Mouse (Mus musculus) megakaryocyte, embryonic 14.5 days (primary cell): ENCODE results near the gene Nid1. TPM values are rescaled to one million over a fixed set of nuclear protein-coding genes. Genes with fewer than 3 reads are reported as not detected.

Experiments used
- H3K27me3 ChIP-seq: replicated peaks from 2 replicates; pipeline ENCODE3; 2012; ENCODE audit warnings: inconsistent platforms
- H3K36me3 ChIP-seq: replicated peaks from 2 replicates; pipeline ENCODE3; 2012; ENCODE audit warnings: low read length, inconsistent platforms, mixed read lengths
- H3K4me1 ChIP-seq: 2 replicates; pipeline ENCODE4 v1.6.1; 2012; ENCODE audit warnings: inconsistent platforms
- H3K4me3 ChIP-seq: replicated peaks from 2 replicates; pipeline ENCODE3; 2012; ENCODE audit warnings: moderate library complexity, mild to moderate bottlenecking, inconsistent platforms
- H3K9me3 ChIP-seq: 2 replicates; pipeline ENCODE4 v1.6.1; 2012; ENCODE audit warnings: inconsistent platforms
- FLI1 ChIP-seq: IDR thresholded peaks from 2 replicates; pipeline ENCODE4 v1.6.1; 2012; ENCODE audit warnings: low read length, inconsistent platforms, mixed read lengths
- GATA1 ChIP-seq: IDR thresholded peaks from 3 replicates; pipeline ENCODE4 v1.6.1; 2012; ENCODE audit warnings: mixed read lengths, low read length, inconsistent platforms, borderline replicate concordance
- polyA plus RNA-seq: library from polyadenylated mRNA; stranded (reverse); fragments of >175 nt; gene quantifications from 2 replicates; pipeline ENCODE4 v1.2.3, GENCODE M21; 2012; ENCODE audit warnings: low replicate concordance; ENCODE audit not compliant: insufficient read depth

The Nid1 gene
- polyA plus RNA-seq, 1 experiment: not detected

DNA sequence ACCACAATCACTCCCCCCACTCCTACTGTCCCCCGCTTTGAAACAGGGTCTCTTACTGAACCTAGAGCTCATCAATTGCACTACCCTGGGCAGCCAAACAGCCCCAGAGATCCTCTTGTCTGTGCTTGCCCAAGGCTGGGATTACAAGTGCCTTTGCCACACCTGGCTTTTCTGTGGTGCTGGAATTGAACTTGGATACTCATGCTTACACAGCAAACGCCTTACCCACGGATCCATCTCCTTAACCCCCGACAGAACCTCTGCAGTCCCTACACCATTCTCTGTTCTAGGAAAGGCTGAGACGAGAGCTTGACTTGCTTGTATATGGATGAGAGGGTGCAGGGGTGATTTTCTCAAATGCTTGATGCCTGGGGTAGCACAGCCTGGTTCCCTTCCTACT, 67.7 kb downstream of the Nid1 start:
- no peaks in the 10 kb centered on the region for H3K9me3 ChIP-seq
- H3K4me1 ChIP-seq: no peaks in the 10 kb centered on the region
- H3K27me3 ChIP-seq: peaks cover 7% of the 10 kb centered on the region
- H3K36me3 ChIP-seq: no peaks in the 10 kb centered on the region
- TF ChIP-seq FLI1 (no peak), GATA1 (no peak)
- H3K4me3 ChIP-seq: no peak overlapping the region

DNA sequence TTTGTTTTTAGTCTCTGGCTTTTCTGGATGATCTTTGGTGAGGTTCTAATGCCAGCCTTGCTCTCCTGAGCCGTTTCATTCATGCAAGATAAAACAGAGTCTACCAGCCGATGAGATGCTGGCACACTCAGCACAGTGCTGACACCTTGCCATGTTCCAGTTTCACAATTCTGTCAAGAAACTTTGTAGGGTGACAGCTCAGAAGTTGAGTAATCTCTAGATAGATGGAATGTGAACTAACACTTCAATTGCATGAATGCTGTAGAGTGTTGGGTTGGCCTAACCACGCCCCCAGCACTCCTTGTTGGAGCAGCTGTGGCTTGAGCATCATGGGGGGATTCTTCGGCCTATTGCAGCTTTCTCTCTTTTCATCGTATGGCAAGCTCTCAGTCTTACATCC, 69.2 kb downstream of the Nid1 start:
- Histone ChIP-seq H3K4me1 (no peaks in the 10 kb centered on the region), H3K27me3 (peaks cover 7% of the 10 kb centered on the region), H3K4me3 (no peak overlapping the region), H3K36me3 (no peaks in the 10 kb centered on the region), H3K9me3 (no peaks in the 10 kb centered on the region)
- TF ChIP-seq FLI1: no peak
- no peak for TF ChIP-seq GATA1

DNA sequence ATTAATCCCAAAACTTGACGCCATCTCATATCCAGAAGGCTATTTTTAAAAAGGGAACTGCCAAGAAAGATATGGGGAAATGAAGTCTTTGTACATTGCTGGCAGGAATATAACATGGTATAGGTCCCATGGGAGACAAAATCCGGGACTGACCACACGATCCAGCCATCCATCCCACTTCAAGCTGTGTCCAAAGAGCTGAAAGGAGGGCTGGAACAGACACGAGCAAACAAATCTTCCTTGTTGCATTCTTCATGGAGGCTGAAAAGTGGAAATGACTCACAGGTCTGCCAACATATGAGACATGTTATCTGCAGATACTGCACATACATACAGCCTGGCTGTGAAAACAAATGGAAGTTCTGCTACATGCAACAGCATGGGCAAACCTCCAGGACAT, 77.5 kb downstream of the Nid1 start:
- Histone ChIP-seq H3K4me1 (peaks cover 23% of the 10 kb centered on the region), H3K9me3 (peaks cover 8% of the 10 kb centered on the region; the same call in 1 of the 2 replicates), H3K36me3 (no peaks in the 10 kb centered on the region), H3K27me3 (no peaks in the 10 kb centered on the region), H3K4me3 (no peak overlapping the region)
- no peak for TF ChIP-seq GATA1
- no peak for TF ChIP-seq FLI1

DNA sequence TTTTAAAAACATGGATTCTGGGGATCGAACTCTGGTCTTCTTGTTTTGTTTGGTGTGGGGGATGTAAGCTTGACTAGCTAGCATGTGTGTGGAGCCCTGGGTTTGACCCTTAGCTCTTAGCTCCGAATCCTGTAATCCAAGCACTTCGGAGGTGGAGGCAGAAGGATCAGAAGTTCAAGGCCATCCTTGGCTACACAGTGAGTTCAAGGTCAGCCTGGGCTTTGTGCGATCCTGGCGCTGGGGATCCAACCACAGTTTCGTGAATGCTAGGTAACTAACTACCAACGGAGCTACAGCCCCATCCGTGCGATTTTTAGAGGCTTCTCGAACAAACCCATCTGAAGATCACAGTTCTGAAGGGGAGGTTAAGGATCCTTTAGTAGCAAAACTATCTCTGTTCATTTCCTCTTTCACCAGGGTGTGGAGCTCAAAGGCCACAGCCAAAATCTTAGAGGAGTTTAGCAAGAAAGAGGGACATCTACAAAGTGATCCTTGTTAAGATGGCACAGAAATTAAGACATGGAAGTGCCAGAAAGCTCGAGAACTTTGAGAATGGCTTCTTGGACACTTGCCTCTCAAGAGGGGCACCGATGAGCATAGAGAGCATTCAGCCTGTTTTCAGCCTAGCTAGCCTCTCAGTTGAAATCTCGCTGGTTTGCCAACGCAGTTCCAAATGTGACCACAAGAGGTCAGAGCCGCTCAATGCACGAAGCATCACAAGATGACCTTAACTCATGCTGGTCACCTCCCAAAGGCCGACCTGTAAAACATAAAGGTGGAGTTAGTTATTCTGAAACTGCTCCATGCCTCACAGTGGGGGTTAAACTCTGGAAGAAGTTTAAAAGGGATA, 79.2 kb downstream of the Nid1 start:
- peak overlapping the region; percentile 83 for H3K4me3 ChIP-seq
- H3K4me1 ChIP-seq: peaks cover 23% of the 10 kb centered on the region
- TF ChIP-seq GATA1: no peak
- no peak for TF ChIP-seq FLI1
- H3K9me3 ChIP-seq: peaks cover 8% of the 10 kb centered on the region; the same call in 1 of the 2 replicates
- H3K27me3 ChIP-seq: no peaks in the 10 kb centered on the region
- H3K36me3 ChIP-seq: no peaks in the 10 kb centered on the region

DNA sequence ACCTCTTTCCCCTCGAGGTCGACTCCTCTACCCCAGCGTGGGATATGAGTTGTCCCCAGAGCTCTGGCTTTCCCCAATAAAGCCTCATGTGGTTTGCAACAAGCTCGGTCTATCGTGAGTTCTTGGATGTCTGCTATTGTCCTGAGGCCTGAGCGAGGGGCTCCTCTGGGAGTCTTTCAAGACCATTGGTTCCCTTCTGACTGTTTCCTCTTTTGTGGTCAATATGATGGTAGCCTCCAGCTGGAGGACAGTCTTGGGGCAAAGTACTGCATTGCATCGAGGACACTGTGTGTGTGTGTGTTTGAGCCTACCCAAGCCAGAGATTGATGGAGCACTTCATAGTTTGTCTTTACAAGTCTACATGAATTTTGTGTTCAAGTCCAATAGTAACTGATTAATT, 80.8 kb downstream of the Nid1 start:
- TF ChIP-seq GATA1 (no peak), FLI1 (no peak)
- Histone ChIP-seq H3K9me3 (peaks cover 8% of the 10 kb centered on the region; the same call in 1 of the 2 replicates), H3K4me1 (peaks cover 23% of the 10 kb centered on the region), H3K4me3 (no peak overlapping the region), H3K36me3 (no peaks in the 10 kb centered on the region), H3K27me3 (no peaks in the 10 kb centered on the region)

GRCm38 (mm10) chr13:13520436-13520835, 83.1 kb downstream of the Nid1 start:
- peaks cover 8% of the 10 kb centered on the region; the same call in 1 of the 2 replicates for H3K9me3 ChIP-seq
- peaks cover 40% of the 10 kb centered on the region for H3K4me1 ChIP-seq
- H3K36me3 ChIP-seq: no peaks in the 10 kb centered on the region
- no peaks in the 10 kb centered on the region for H3K27me3 ChIP-seq
- H3K4me3 ChIP-seq: no peak overlapping the region
- no peak for TF ChIP-seq GATA1
- no peak for TF ChIP-seq FLI1

- H3K4me1 ChIP-seq: peaks cover 29% of the 10 kb centered on the region
Measured at GRCm38 (mm10) chr13:13523625-13524584, 86.6 kb downstream of the Nid1 start.

DNA sequence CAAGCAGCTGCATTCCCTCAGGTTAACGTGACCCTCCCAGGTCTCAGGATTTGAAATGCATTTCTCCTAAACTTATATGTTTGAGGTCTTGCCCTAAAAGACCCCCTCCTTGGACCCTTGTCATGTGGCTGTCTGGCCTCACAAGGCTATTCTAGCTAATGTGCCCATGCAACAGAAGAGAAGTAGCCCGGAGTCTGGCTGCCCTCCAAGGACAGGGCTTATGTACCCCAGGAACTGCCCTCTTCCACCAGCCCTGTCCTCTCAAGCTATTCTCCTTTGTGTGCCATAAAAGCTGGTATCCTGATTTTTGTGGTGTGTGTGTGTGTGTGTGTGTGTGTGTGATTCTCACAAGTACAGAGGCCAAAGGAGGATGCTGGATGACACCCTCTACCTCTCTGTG, 87.9 kb downstream of the Nid1 start:
- peaks cover 4% of the 10 kb centered on the region for H3K27me3 ChIP-seq
- peaks cover 37% of the 10 kb centered on the region for H3K4me1 ChIP-seq
- H3K9me3 ChIP-seq: no peaks in the 10 kb centered on the region
- no peak overlapping the region for H3K4me3 ChIP-seq
- TF ChIP-seq FLI1 (no peak), GATA1 (no peak)
- no peaks in the 10 kb centered on the region for H3K36me3 ChIP-seq

More at GRCm38 (mm10) chr13:13523625-13524584, 86.6 kb downstream of the Nid1 start:
- no peaks in the 10 kb centered on the region for H3K36me3 ChIP-seq
- H3K9me3 ChIP-seq: peaks cover 5% of the 10 kb centered on the region; the same call in 1 of the 2 replicates
- TF ChIP-seq GATA1: no peak
- no peak for TF ChIP-seq FLI1
- H3K4me3 ChIP-seq: peak overlapping the region; percentile 80
- peaks cover 4% of the 10 kb centered on the region for H3K27me3 ChIP-seq

DNA sequence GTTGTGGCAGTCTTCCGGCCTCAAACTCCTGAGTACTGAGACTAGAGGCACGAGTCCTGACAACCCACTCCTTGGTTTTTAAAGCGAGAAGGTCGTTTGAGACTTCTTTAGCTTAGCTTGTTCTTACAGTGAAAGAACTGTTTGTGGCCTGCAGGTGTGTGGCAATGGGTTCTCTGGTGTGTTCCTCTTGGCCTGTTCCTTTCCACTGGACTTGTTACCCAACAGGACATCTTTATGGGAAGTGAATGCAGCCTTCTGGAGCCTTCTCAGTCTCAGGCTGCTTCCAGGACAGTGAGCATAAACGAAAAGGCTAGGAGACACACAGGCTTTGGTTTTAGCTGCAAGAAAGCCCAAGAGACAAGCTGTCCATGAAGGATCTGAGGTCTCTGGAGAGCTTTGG, 88.5 kb downstream of the Nid1 start:
- Histone ChIP-seq H3K9me3 (no peaks in the 10 kb centered on the region), H3K36me3 (no peaks in the 10 kb centered on the region), H3K4me3 (no peak overlapping the region), H3K27me3 (peaks cover 4% of the 10 kb centered on the region), H3K4me1 (peaks cover 40% of the 10 kb centered on the region)
- TF ChIP-seq FLI1: no peak
- TF ChIP-seq GATA1: no peak
